Mouse (Mus musculus) C2C12 (cell line): ENCODE results near the gene Nme8. TPM values are rescaled to one million over a fixed set of nuclear protein-coding genes. Genes with fewer than 3 reads are reported as not detected.

Source experiments
- H3K27me3 ChIP-seq: one replicate; pipeline ENCODE4 v1.6.1; 2011; ENCODE audit not compliant: control insufficient read depth, insufficient read depth, insufficient read length
- H3K36me3 ChIP-seq: one replicate; pipeline ENCODE4 v1.6.1; 2011; ENCODE audit not compliant: control insufficient read depth, insufficient read depth
- H3K4me3 ChIP-seq: one replicate; pipeline ENCODE4 v1.5.1; 2011; ENCODE audit warnings: mild to moderate bottlenecking, control low read depth; ENCODE audit not compliant: poor library complexity, insufficient read depth, severe bottlenecking
- H3K79me2 ChIP-seq: one replicate; pipeline ENCODE4 v1.6.1; 2011; ENCODE audit not compliant: control insufficient read depth, insufficient read depth
- H3K79me3 ChIP-seq: one replicate; pipeline ENCODE4 v1.6.1; 2011; ENCODE audit warnings: low read depth, control low read depth
- H3ac ChIP-seq: one replicate; pipeline ENCODE3; 2011; ENCODE audit warnings: low read depth; ENCODE audit not compliant: control insufficient read depth, insufficient read length
- CEBPB ChIP-seq: IDR thresholded peaks from one replicate; pipeline ENCODE4 v1.6.1; 2011; ENCODE audit warnings: low read depth, mild to moderate bottlenecking, control low read depth, moderate library complexity
- CTCF ChIP-seq: IDR thresholded peaks from one replicate; pipeline ENCODE4 v1.5.1; 2011; ENCODE audit not compliant: control insufficient read depth, insufficient read depth, insufficient read length
- FOSL1 ChIP-seq: IDR thresholded peaks from one replicate; pipeline ENCODE4 v1.8.0; 2011; ENCODE audit warnings: mild to moderate bottlenecking, low read length; ENCODE audit not compliant: poor library complexity, insufficient read depth, severe bottlenecking
- MAX ChIP-seq: IDR thresholded peaks from one replicate; pipeline ENCODE4 v1.6.1; 2011; ENCODE audit warnings: mild to moderate bottlenecking, control low read depth
- MYOD1 ChIP-seq: IDR thresholded peaks from one replicate; pipeline ENCODE4 v1.6.1; 2011; ENCODE audit warnings: low read depth; ENCODE audit not compliant: control insufficient read depth, insufficient read length
- MYOG ChIP-seq: IDR thresholded peaks from one replicate; pipeline ENCODE4 v1.6.1; 2011; ENCODE audit not compliant: control insufficient read depth, insufficient read length; ENCODE audit errors: extremely low read depth
- USF1 ChIP-seq: IDR thresholded peaks from one replicate; pipeline ENCODE4 v1.6.1; 2011; ENCODE audit warnings: low read depth, mild to moderate bottlenecking, control low read depth, moderate library complexity
- long read RNA-seq, 2 experiments: library from polyadenylated mRNA; unstranded; transcript quantifications; one replicate each; pipeline ENCODE4 v2.0.0; 2019 to 2020
- polyA plus RNA-seq: library from polyadenylated mRNA; unstranded; fragments of >200 nt; fragmentation: generic; extraction: Trizol; gene quantifications from one replicate; pipeline ENCODE4 v1.2.1, GENCODE M21; 2012; ENCODE audit warnings: missing spikeins

Gene Nme8
- not detected for polyA plus RNA-seq
- long read RNA-seq, experiment 1, result 0 reads
- long read RNA-seq, experiment 2, result 0 reads

DNA sequence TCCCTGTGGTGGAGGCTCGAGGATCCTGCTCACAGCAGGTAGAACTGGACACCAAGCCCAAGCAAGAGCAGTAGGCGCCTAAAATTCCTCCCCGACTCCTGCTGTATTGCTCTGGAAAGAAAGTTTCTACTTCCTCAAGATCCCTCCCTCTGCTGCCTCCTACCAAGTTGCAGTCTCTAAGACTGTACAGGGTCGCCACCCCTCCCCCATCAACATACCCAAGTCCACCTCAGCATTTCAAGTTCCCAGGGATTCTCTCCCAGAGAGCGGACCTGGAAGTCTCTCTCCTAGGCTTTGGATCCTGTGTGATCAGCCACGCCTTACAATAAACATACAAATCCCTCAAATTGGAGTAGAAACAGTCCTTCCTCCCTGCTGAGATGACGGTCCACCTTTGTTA lies at the start of gene Nme8:
TSS of gene Nme8 (minus strand) at position 5 of the 400 bp plus-strand sequence.
- Histone ChIP-seq H3K4me3 (no peak within 1 kb of the TSS), H3K79me3 (no peaks in the 10 kb centered on the region), H3K79me2 (no peaks in the 10 kb centered on the region), H3ac (no peak within 1 kb of the TSS), H3K27me3 (peaks cover 6% of the 10 kb centered on the region), H3K36me3 (no peaks in the 10 kb centered on the region)
- TF ChIP-seq MYOG (no peak), USF1 (no peak), CTCF (no peak), FOSL1 (no peak), MAX (no peak), CEBPB (no peak), MYOD1 (no peak)

DNA sequence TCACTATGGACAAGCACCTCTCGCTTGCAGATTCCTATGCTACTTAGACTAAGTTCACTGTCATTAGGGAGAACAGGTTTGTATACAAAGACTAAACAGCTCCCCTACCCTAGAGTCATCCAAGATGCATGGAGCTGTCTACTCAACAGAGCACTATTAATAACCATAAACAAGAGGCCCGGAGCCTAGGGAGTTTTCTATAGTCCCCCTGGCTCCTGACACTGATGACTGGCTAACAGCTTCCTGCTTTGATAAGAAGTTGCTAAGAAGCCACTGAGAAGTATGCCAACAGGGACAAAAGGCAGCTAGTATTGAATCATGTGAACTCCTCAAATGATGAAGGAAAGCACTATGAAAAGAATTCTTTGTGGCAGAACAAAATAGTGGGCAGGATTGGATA lies 48.1 kb upstream of the Nme8 start:
- no peak overlapping the region for H3ac ChIP-seq
- no peaks in the 10 kb centered on the region for H3K36me3 ChIP-seq
- no peak overlapping the region for H3K4me3 ChIP-seq
- H3K27me3 ChIP-seq, result no peaks in the 10 kb centered on the region
- no peaks in the 10 kb centered on the region for H3K79me2 ChIP-seq
- H3K79me3 ChIP-seq, result no peaks in the 10 kb centered on the region
- TF ChIP-seq USF1, result no peak
- TF ChIP-seq MYOG, result no peak
- TF ChIP-seq FOSL1, result no peak
- no peak for TF ChIP-seq CEBPB
- TF ChIP-seq MYOD1, result no peak
- no peak for TF ChIP-seq CTCF
- no peak for TF ChIP-seq MAX

DNA sequence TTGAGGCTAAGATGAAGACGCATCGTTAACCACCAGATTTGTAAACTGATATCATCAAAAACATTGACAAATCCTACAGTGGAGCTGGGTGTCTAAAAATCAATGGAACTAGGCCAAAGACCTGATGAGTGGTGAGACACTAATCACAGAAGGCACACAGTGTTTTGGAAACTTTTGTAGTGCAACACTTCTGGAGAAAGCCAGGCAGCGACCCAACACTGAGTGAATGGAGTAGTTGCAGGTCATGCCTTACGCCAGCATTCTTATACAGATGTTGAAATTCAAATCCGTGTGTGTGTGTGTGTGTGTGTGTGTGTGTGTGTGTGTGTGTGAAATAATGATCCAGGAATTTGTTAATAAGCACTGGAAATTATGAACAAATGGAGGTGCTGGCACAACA lies 46.9 kb upstream of the Nme8 start:
- Histone ChIP-seq H3K4me3 (no peak overlapping the region), H3K79me3 (no peaks in the 10 kb centered on the region), H3ac (no peak overlapping the region), H3K79me2 (no peaks in the 10 kb centered on the region), H3K36me3 (no peaks in the 10 kb centered on the region), H3K27me3 (no peaks in the 10 kb centered on the region)
- TF ChIP-seq MAX (no peak), CTCF (no peak), MYOG (no peak), FOSL1 (no peak), CEBPB (no peak), USF1 (no peak), MYOD1 (no peak)

DNA sequence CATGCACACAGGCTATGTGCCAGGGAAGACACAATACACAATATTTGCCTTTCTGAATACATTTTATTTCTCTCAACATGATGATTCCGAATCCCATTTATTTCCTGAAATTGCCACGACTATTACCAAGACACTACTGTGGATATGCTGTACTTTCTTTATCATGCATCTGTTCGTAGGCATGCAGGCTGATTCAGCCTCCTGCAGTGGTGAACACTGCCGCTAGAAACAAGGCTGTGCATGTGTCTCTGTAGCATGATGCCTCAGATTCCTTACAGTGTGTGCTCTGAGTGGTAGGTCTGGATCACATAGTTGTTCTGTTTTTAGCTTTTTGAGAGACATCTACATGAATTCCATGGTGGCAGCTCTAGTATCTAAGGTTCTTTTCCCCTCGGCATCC lies 37.0 kb upstream of the Nme8 start:
- Histone ChIP-seq H3K4me3 (no peak overlapping the region), H3K36me3 (no peaks in the 10 kb centered on the region), H3K79me3 (no peaks in the 10 kb centered on the region), H3K27me3 (no peaks in the 10 kb centered on the region), H3K79me2 (no peaks in the 10 kb centered on the region), H3ac (no peak overlapping the region)
- no peak for TF ChIP-seq MYOG
- TF ChIP-seq MAX, result no peak
- no peak for TF ChIP-seq MYOD1
- TF ChIP-seq USF1, result no peak
- no peak for TF ChIP-seq CEBPB
- no peak for TF ChIP-seq CTCF
- TF ChIP-seq FOSL1, result no peak

DNA sequence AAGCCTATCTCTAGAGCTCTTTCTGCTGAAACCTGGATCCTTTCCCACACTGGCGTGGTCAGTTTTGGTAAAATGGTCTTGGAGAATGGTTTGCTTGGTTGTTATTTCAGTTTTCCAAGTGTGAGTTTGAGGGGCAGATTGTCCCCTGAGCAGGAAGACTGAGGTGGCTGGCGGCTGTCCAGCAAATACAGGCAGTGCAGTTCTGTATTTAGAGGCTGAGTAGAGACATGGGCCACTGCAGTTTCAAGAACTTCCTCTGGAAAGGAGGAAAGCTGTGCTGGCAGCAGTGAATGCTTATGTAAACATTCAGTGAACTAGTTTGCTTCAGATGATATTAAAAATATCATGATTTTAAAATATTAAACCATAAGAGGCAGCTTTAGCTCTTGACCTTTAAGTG lies 33.2 kb upstream of the Nme8 start:
- Histone ChIP-seq H3K4me3 (no peak overlapping the region), H3K27me3 (no peaks in the 10 kb centered on the region), H3K36me3 (no peaks in the 10 kb centered on the region), H3K79me2 (no peaks in the 10 kb centered on the region), H3ac (no peak overlapping the region), H3K79me3 (no peaks in the 10 kb centered on the region)
- TF ChIP-seq CTCF (no peak), MAX (no peak), MYOG (no peak), USF1 (no peak), CEBPB (no peak), FOSL1 (no peak), MYOD1 (no peak)

DNA sequence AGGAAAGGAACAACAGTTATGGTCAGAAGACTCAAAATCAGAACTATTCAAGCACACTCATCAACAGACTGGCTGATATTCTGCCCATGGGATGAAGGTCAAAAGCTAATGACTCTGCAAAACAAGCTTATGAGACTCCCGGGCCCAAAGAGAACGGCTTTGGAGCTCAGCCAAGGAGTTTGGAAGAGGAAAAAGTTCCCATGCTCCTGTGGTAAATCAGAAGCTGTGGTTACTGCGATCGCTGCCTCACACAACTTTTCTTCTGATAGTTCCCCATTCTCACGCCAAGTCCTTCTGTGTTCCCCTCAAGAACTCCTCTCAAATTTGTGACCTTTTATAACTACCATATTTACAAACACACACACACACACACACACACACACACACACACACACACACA lies 21.4 kb upstream of the Nme8 start:
- no peaks in the 10 kb centered on the region for H3K79me3 ChIP-seq
- TF ChIP-seq FOSL1 (no peak), MAX (no peak)
- no peak overlapping the region for H3ac ChIP-seq
- H3K79me2 ChIP-seq, result no peaks in the 10 kb centered on the region
- H3K4me3 ChIP-seq, result no peak overlapping the region
- no peaks in the 10 kb centered on the region for H3K36me3 ChIP-seq
- H3K27me3 ChIP-seq, result no peaks in the 10 kb centered on the region
